Mouse (Mus musculus): Measurements from ENCODE around the gene Cyfip2. TPM values are rescaled to one million over a fixed set of nuclear protein-coding genes. Genes with fewer than 3 reads are reported as not detected.
A peak's percentile ranks its signal among the peaks of the same experiment; 100 is the strongest.

Gene Cyfip2
- polyA plus RNA-seq, 1 experiment: not detected

DNA sequence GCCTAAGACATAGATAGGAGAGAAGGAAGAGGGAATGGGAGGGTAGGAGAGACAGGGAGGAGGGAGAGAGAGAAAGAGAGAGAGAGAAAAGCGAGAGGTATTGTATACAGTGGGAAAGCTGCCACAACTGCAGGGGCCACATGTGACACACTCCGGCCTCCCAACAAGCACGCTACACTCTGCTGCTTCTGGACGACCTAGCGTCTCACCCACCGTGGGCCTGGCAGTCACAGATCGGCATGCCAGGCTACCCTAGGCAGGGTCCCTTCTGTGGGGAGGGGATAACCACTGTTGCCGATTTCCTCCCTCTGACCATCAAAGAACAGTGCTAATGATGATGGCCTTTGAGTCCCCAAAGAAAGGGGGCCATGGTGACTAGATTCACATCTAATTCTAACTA lies 53.9 kb downstream of the Cyfip2 start:
- Histone ChIP-seq H3K4me3 (ENCODE audit: insufficient read depth, low read depth, low read length) (no peak overlapping the region), H3K27ac (ENCODE audit: insufficient read depth, low read depth, low read length) (no peak overlapping the region), H3K4me1 (ENCODE audit: control insufficient read depth, insufficient read depth, low read length) (no peaks in the 10 kb centered on the region)
- 91% methylated on average over 8 of the region's 8 CpGs for WGBS
- TF ChIP-seq POLR2A (IDR thresholded peaks at IDR 0.05; ENCODE audit: insufficient read depth, low read depth, low read length): no peak
- no peak for TF ChIP-seq CTCF (IDR thresholded peaks at IDR 0.05; ENCODE audit: insufficient read depth, low read depth, low read length)

DNA sequence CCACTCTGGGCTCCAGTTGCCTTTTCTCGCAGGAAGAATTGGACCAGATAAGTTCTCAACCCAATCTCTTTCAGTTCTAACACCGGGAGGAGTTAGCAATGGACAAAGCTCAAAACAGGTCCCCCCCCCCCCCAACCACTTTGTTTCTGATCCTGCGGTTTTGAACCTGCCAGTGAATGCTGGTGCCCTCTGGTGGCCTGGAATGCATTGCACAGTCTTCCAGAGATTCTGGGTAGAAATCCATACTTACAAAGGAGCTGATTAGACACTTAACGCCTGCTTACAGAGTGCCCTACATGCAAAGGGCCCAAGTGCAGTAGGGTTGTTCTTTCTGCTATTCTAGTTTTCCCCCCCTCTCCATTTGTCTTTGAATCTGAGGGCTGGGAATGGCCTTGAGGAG lies 54.5 kb downstream of the Cyfip2 start:
- no peak overlapping the region for H3K27ac ChIP-seq (ENCODE audit: insufficient read depth, low read depth, low read length)
- H3K4me1 ChIP-seq (ENCODE audit: control insufficient read depth, insufficient read depth, low read length): no peaks in the 10 kb centered on the region
- H3K4me3 ChIP-seq (ENCODE audit: insufficient read depth, low read depth, low read length): no peak overlapping the region
- 61% methylated on average over 4 of the region's 4 CpGs for WGBS
- TF ChIP-seq CTCF (IDR thresholded peaks at IDR 0.05; ENCODE audit: insufficient read depth, low read depth, low read length) (0 out of 2 replicates have a peak, but pooled peaks have one; percentile 10), POLR2A (IDR thresholded peaks at IDR 0.05; ENCODE audit: insufficient read depth, low read depth, low read length) (no peak)

DNA sequence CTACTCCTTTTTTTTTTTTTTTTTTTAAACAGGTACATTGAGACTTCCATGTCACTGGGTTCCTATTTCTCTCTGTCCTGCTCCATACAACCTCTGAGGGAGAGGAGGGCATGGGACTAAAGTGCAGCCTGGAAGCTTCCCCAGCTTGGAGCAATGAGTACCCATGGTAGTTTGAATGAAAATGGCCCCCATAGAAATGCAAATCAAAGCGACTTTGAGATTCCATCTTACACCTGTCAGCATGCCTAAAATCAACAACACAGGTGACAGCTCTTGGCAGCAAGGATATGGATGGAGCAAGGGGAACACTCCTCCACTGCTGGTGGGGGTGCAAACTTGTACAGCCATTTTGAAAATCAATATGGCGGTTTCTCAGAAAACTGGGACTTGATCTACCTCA lies 57.4 kb downstream of the Cyfip2 start:
- no peak for TF ChIP-seq POLR2A (IDR thresholded peaks at IDR 0.05; ENCODE audit: insufficient read depth, low read depth, low read length)
- no peak for TF ChIP-seq CTCF (IDR thresholded peaks at IDR 0.05; ENCODE audit: insufficient read depth, low read depth, low read length)
- Histone ChIP-seq H3K4me1 (ENCODE audit: control insufficient read depth, insufficient read depth, low read length) (no peaks in the 10 kb centered on the region), H3K4me3 (ENCODE audit: insufficient read depth, low read depth, low read length) (no peak overlapping the region), H3K27ac (ENCODE audit: insufficient read depth, low read depth, low read length) (no peak overlapping the region)
- 92% methylated on average over 2 of the region's 2 CpGs for WGBS

DNA sequence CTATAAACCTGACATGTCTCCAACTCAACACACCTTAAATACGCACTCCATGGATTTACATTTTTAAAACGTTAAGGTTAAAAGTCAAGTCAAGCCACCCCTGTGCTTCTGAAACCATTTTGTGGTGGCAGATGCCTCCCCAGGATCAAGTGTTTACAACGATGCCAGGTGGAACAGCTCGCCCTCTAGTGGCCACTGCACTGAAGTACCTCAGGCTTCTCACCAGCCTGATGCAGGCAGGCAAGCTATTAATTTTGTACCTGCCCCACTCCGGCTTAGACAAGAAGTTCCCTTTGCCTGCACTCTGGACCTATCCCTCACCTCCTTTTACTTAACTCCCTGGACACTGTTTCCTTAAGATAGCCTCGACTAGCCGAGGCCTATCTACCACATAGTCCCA lies 60.7 kb downstream of the Cyfip2 start:
- Histone ChIP-seq H3K27ac (ENCODE audit: insufficient read depth, low read depth, low read length) (no peak overlapping the region), H3K4me1 (ENCODE audit: control insufficient read depth, insufficient read depth, low read length) (no peaks in the 10 kb centered on the region), H3K4me3 (ENCODE audit: insufficient read depth, low read depth, low read length) (no peak overlapping the region)
- WGBS: 35% methylated on average over 7 of the region's 7 CpGs
- peak; percentile 62 for TF ChIP-seq CTCF (IDR thresholded peaks at IDR 0.05; ENCODE audit: insufficient read depth, low read depth, low read length)
- TF ChIP-seq POLR2A (IDR thresholded peaks at IDR 0.05; ENCODE audit: insufficient read depth, low read depth, low read length): no peak

DNA sequence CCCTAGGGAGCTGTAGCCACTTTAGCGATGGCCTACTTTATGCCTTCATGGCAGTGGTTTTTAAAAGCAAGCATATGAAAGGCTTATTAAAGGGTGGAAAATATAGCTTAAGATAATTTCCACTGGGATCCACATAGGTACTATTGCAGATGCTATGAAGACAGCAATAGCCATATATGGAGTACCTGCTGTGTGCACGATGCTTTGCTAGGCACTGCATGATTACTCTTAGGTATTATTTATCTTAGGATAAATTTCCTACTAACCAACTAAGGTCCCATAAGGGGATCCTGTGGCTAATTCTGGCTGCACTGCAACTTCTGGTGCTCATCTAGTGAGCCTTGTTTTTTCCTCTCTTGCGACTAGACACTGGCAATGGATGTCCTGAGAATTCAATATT lies 64.3 kb downstream of the Cyfip2 start:
- Histone ChIP-seq H3K27ac (ENCODE audit: insufficient read depth, low read depth, low read length) (no peak overlapping the region), H3K4me1 (ENCODE audit: control insufficient read depth, insufficient read depth, low read length) (peaks cover 17% of the 10 kb centered on the region), H3K4me3 (ENCODE audit: insufficient read depth, low read depth, low read length) (no peak overlapping the region)
- 87% methylated on average over 3 of the region's 3 CpGs for WGBS
- TF ChIP-seq CTCF (IDR thresholded peaks at IDR 0.05; ENCODE audit: insufficient read depth, low read depth, low read length) (no peak), POLR2A (IDR thresholded peaks at IDR 0.05; ENCODE audit: insufficient read depth, low read depth, low read length) (no peak)

DNA sequence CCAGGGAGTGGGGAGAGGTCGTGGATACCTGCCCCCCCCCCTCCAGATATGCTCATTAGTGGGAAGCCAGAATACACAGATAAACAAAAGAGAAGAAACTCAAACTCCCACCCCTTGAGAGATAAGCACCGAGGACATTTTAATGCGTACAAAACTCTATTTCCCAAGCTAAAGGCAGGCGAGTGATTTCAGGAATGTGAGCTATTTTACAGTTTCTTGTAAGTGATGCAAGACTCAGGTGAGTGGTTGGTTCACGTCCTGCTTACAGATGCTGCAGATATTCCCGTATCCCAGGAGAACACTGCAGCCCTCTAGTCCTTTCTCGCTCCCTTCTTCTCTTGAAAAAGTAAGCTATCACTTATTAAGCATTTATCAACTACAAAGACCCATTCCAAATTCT lies 66.3 kb downstream of the Cyfip2 start:
- TF ChIP-seq CTCF (IDR thresholded peaks at IDR 0.05; ENCODE audit: insufficient read depth, low read depth, low read length) (no peak), POLR2A (IDR thresholded peaks at IDR 0.05; ENCODE audit: insufficient read depth, low read depth, low read length) (no peak)
- Histone ChIP-seq H3K4me3 (ENCODE audit: insufficient read depth, low read depth, low read length) (no peak overlapping the region), H3K27ac (ENCODE audit: insufficient read depth, low read depth, low read length) (no peak overlapping the region), H3K4me1 (ENCODE audit: control insufficient read depth, insufficient read depth, low read length) (peaks cover 17% of the 10 kb centered on the region)
- 77% methylated on average over 7 of the region's 7 CpGs for WGBS

DNA sequence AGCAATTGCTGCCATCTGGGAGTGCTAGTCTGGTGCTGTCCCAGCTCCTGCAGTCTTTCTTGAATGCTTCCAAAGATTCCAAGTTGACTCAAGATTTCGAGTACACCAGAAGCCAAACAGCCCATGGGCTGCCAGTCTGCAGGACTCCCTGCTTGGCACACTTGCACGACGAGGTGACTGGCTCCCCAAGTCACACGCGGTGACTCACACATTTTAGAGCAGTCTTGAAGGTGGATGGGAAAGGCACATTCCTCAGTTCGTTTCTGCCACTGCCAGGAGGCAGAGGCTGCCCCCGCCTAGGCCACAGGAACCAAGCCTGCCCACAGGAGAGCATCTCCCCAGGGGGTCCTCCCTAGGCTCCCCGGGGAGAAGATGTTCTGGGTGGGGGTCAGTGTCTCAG lies 66.7 kb downstream of the Cyfip2 start:
- Histone ChIP-seq H3K4me1 (ENCODE audit: control insufficient read depth, insufficient read depth, low read length) (peaks cover 17% of the 10 kb centered on the region), H3K27ac (ENCODE audit: insufficient read depth, low read depth, low read length) (no peak overlapping the region), H3K4me3 (ENCODE audit: insufficient read depth, low read depth, low read length) (no peak overlapping the region)
- WGBS: 53% methylated on average over 8 of the region's 8 CpGs
- TF ChIP-seq POLR2A (IDR thresholded peaks at IDR 0.05; ENCODE audit: insufficient read depth, low read depth, low read length) (no peak), CTCF (IDR thresholded peaks at IDR 0.05; ENCODE audit: insufficient read depth, low read depth, low read length) (no peak)

DNA sequence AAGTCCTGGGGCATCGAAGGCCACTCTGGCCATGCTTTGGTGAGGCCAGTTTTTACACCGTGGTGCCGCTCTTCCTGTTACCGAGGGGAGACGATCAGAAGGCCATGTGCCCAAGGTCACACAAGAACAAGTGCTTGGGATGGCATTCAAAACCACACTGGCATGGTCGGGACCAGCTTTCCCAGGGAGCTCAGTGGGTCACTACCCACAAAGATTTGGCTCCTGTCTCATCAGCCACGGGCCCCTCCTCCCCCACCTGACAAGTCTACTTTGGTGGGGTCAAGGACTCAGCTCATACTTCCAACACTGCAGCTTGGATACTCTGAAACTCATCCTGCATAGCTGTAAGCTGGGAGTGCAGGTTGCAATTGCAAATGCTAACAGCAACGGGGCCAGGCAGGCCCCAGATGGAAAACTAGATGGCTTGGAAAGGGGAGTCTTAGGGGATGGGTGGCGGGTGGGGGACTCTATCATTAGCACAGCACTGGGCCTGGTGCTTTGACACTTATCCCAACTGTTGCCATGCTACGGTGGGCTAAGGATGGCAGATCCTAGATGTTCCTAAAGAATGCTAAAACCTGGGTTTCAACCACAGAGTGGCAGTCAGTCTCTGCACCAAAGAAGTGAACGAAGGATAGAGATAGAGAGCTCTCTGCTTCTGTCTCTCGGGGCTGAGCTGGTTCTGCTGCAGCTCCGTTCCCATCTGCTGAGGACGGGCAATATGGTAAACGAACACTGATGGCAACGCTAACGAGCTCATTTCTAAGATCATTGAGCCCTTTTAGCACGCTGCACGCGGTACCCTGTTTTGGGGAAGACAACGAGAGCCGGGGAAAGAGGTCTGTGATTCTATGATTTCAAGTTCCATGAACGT lies 67.7 kb downstream of the Cyfip2 start:
- Histone ChIP-seq H3K4me1 (ENCODE audit: control insufficient read depth, insufficient read depth, low read length) (peaks cover 17% of the 10 kb centered on the region), H3K27ac (ENCODE audit: insufficient read depth, low read depth, low read length) (no peak overlapping the region), H3K4me3 (ENCODE audit: insufficient read depth, low read depth, low read length) (no peak overlapping the region)
- TF ChIP-seq POLR2A (IDR thresholded peaks at IDR 0.05; ENCODE audit: insufficient read depth, low read depth, low read length) (no peak), CTCF (IDR thresholded peaks at IDR 0.05; ENCODE audit: insufficient read depth, low read depth, low read length) (no peak)
- 65% methylated on average over 23 of the region's 23 CpGs for WGBS

DNA sequence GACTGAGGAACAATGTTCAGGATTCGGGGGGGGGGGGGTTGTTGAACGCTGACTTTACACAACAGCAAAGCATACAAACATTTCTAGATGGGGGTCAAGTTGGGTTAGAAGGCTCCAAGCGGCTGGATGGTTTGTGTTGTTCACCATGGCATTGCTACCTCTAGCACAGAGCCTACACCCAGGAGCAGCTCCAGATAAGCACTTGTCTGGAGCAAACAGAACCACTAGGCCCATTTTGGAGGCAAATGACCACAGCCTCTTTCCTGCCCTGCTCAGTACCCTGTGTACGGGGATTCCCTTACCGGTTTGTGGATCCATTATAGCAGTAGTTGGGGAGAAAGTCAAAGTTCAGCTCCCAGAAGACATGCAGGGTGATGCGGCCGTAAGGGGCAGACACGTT lies 70.7 kb downstream of the Cyfip2 start:
- 95% methylated on average over 8 of the region's 8 CpGs for WGBS
- peaks cover 17% of the 10 kb centered on the region for H3K4me1 ChIP-seq (ENCODE audit: control insufficient read depth, insufficient read depth, low read length)
- no peak overlapping the region for H3K4me3 ChIP-seq (ENCODE audit: insufficient read depth, low read depth, low read length)
- TF ChIP-seq POLR2A (IDR thresholded peaks at IDR 0.05; ENCODE audit: insufficient read depth, low read depth, low read length): no peak
- TF ChIP-seq CTCF (IDR thresholded peaks at IDR 0.05; ENCODE audit: insufficient read depth, low read depth, low read length): no peak
- H3K27ac ChIP-seq (ENCODE audit: insufficient read depth, low read depth, low read length): no peak overlapping the region

Measured in olfactory bulb, adult 2 months (tissue).